Mouse (Mus musculus) C2C12 (cell line): ENCODE measurements around the gene Atrn. TPM values are rescaled to one million over a fixed set of nuclear protein-coding genes. Genes with fewer than 3 reads are reported as not detected.
A peak's percentile ranks its signal among the peaks of the same experiment; 100 is the strongest.

Experiments used
- H3K27me3 ChIP-seq: one replicate; pipeline ENCODE4 v1.6.1; 2011; ENCODE audit not compliant: control insufficient read depth, insufficient read depth, insufficient read length
- H3K36me3 ChIP-seq: one replicate; pipeline ENCODE4 v1.6.1; 2011; ENCODE audit not compliant: control insufficient read depth, insufficient read depth
- H3K4me3 ChIP-seq: one replicate; pipeline ENCODE4 v1.5.1; 2011; ENCODE audit warnings: mild to moderate bottlenecking, control low read depth; ENCODE audit not compliant: poor library complexity, insufficient read depth, severe bottlenecking
- H3K79me2 ChIP-seq: one replicate; pipeline ENCODE4 v1.6.1; 2011; ENCODE audit not compliant: control insufficient read depth, insufficient read depth
- H3K79me3 ChIP-seq: one replicate; pipeline ENCODE4 v1.6.1; 2011; ENCODE audit warnings: low read depth, control low read depth
- H3ac ChIP-seq: one replicate; pipeline ENCODE3; 2011; ENCODE audit warnings: low read depth; ENCODE audit not compliant: control insufficient read depth, insufficient read length
- CEBPB ChIP-seq: IDR thresholded peaks from one replicate; pipeline ENCODE4 v1.6.1; 2011; ENCODE audit warnings: low read depth, mild to moderate bottlenecking, control low read depth, moderate library complexity
- CTCF ChIP-seq: IDR thresholded peaks from one replicate; pipeline ENCODE4 v1.5.1; 2011; ENCODE audit not compliant: control insufficient read depth, insufficient read depth, insufficient read length
- FOSL1 ChIP-seq: IDR thresholded peaks from one replicate; pipeline ENCODE4 v1.8.0; 2011; ENCODE audit warnings: mild to moderate bottlenecking, low read length; ENCODE audit not compliant: poor library complexity, insufficient read depth, severe bottlenecking
- MAX ChIP-seq: IDR thresholded peaks from one replicate; pipeline ENCODE4 v1.6.1; 2011; ENCODE audit warnings: mild to moderate bottlenecking, control low read depth
- MYOD1 ChIP-seq: IDR thresholded peaks from one replicate; pipeline ENCODE4 v1.6.1; 2011; ENCODE audit warnings: low read depth; ENCODE audit not compliant: control insufficient read depth, insufficient read length
- MYOG ChIP-seq: IDR thresholded peaks from one replicate; pipeline ENCODE4 v1.6.1; 2011; ENCODE audit not compliant: control insufficient read depth, insufficient read length; ENCODE audit errors: extremely low read depth
- USF1 ChIP-seq: IDR thresholded peaks from one replicate; pipeline ENCODE4 v1.6.1; 2011; ENCODE audit warnings: low read depth, mild to moderate bottlenecking, control low read depth, moderate library complexity
- polyA plus RNA-seq: library from polyadenylated mRNA; unstranded; fragments of >200 nt; fragmentation: generic; extraction: Trizol; gene quantifications from one replicate; pipeline ENCODE4 v1.2.1, GENCODE M21; 2012; ENCODE audit warnings: missing spikeins

Atrn gene
- polyA plus RNA-seq, 1 experiment: 5.6 TPM

- peaks cover 12% of the 10 kb centered on the region for H3K27me3 ChIP-seq
- no peak for TF ChIP-seq MYOG
- TF ChIP-seq MYOD1: peak; percentile 89
- TF ChIP-seq FOSL1: peak; percentile 5
Measured at GRCm38 (mm10) chr2:131037226-131037990, 131.1 kb downstream of the Atrn start.

DNA sequence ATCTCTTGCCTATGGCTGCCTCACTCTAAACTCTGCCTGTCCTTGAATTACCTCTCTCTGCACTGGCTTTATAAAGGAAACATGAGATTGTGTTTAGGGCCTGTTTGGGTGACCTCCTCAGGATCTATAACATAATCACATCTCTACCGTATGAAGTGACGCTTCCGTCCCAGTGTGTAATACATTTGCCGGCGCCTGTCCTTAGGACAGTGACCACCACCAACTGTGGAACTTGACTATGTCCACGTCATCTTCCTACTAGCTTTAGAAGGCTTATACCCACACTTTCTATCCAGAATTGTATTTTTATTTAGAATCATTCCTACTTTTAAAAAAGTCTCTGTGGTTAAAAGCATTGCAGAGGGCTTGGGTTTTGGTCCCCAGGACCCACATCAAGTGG is 131.9 kb downstream of the Atrn start:
- no peaks in the 10 kb centered on the region for H3K79me3 ChIP-seq
- H3K4me3 ChIP-seq: no peak overlapping the region
- peaks cover 12% of the 10 kb centered on the region for H3K27me3 ChIP-seq
- H3K79me2 ChIP-seq: no peaks in the 10 kb centered on the region
- TF ChIP-seq CTCF: no peak
- no peak for TF ChIP-seq USF1
- no peak for TF ChIP-seq CEBPB
- no peak for TF ChIP-seq MYOD1
- no peak for TF ChIP-seq MAX
- no peak for TF ChIP-seq FOSL1
- TF ChIP-seq MYOG: no peak
- H3ac ChIP-seq: no peak overlapping the region
- H3K36me3 ChIP-seq: no peaks in the 10 kb centered on the region

More at GRCm38 (mm10) chr2:131037226-131037990, 131.1 kb downstream of the Atrn start:
- no peak overlapping the region for H3K4me3 ChIP-seq
- H3K79me2 ChIP-seq: no peaks in the 10 kb centered on the region
- no peaks in the 10 kb centered on the region for H3K36me3 ChIP-seq
- no peak overlapping the region for H3ac ChIP-seq
- no peaks in the 10 kb centered on the region for H3K79me3 ChIP-seq

DNA sequence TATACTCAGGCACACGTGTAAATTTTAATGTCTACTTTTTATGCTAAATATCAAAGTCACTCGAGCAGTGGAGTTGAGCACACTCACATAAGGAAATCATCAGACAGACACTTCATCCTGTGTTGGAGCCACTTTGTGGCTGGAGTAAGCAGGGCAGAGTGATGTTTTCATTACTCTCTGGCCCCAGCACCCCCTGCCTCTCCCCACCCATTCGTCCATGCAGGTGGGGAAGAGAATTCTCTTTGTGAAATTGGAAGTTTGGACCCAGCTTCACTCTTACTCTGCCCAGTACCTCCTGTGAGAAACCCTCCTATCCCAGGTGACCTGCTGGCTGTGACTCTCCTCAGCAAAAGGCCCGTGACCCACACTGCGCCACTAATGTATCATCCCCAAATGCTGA is 132.4 kb downstream of the Atrn start:
- H3K4me3 ChIP-seq: no peak overlapping the region
- TF ChIP-seq CTCF: no peak
- no peaks in the 10 kb centered on the region for H3K79me3 ChIP-seq
- no peak overlapping the region for H3ac ChIP-seq
- H3K36me3 ChIP-seq: no peaks in the 10 kb centered on the region
- no peaks in the 10 kb centered on the region for H3K79me2 ChIP-seq
- peaks cover 12% of the 10 kb centered on the region for H3K27me3 ChIP-seq

DNA sequence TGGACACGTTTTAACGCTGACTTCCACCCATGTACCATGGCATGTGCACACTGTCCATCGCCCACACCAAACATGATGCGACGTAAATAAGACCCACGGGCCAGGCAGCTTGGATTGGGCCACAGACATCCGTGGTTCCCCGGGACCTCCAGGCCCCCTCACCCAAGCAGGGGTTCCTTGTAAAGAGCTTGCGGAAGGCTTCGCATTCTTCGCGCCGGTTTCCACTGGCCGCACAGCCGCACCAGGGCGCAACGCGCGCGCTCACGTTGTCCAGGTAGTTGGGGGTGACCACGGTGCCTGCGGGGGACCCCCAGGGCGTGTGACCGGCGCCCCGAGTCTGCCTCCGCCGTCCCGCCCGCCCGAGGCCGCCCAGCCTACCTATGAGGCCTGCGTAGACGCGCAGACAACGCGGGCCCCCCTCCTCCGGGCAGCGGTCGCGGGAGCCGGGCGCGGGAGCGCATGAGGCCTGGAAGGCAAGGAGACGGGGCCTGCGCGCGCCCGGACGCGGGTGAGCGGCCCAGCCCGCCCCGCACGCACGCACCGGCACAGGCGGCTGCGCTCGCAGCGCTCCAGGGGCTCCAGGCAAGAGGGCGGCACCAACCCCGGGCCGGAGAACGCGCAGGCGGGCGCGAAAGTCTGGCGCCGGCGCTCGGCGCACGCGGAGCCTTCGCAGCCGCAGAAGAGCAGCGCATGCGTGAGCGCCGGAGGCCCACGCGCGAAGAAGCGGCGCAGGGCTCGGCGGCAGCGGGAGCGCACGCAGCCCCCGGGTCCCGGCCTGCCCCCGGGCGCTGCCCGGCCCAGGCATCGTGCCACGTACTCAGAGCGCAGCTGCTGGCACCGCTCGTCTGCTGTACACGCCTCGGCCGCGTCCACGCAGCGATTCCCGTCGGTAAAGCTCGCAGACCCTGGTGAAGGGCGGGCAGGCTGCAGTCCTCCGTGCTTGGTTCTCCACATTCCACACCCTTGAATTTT is 134.8 kb downstream of the Atrn start:
- Histone ChIP-seq H3K79me2 (no peaks in the 10 kb centered on the region), H3K4me3 (no peak overlapping the region), H3ac (no peak overlapping the region), H3K27me3 (peaks cover 12% of the 10 kb centered on the region), H3K36me3 (no peaks in the 10 kb centered on the region), H3K79me3 (no peaks in the 10 kb centered on the region)
- TF ChIP-seq CTCF: no peak
- TF ChIP-seq USF1: no peak
- no peak for TF ChIP-seq FOSL1
- no peak for TF ChIP-seq MYOG
- no peak for TF ChIP-seq MAX
- TF ChIP-seq CEBPB: no peak
- TF ChIP-seq MYOD1: no peak

DNA sequence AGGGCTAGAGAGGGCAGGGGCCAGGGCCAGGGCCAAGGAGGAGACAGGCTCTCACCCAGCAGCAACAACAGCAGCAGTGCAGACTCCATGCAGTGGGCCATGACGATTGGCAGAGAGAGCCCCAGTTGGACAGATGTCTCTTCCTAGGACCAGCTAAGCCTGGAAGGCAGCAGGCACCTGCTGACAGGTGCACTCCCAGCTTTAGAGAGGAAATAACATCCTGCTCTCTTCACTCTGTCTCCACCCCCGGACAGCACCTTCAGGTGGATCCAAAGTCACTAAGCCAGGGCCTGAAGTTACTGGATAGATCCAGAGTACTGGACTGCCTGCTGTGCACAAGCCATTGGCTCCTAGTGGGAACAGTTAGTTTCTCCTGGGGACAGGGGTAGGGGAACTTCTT is 136.7 kb downstream of the Atrn start, which contains the start of gene Gfra4:
TSS of gene Gfra4 (minus strand) at position 101 of the 400 bp plus-strand sequence.
- Histone ChIP-seq H3K27me3 (peaks cover 12% of the 10 kb centered on the region), H3K79me3 (no peaks in the 10 kb centered on the region), H3K36me3 (no peaks in the 10 kb centered on the region), H3ac (no peak within 1 kb of the TSS), H3K4me3 (no peak within 1 kb of the TSS), H3K79me2 (no peaks in the 10 kb centered on the region)
- TF ChIP-seq USF1: no peak
- no peak for TF ChIP-seq MAX
- no peak for TF ChIP-seq MYOG
- TF ChIP-seq FOSL1: no peak
- no peak for TF ChIP-seq CTCF
- TF ChIP-seq MYOD1: no peak
- TF ChIP-seq CEBPB: no peak
